Mouse (Mus musculus) inflammation-experienced regulatory T-cells, adult 6 months (primary cell): ENCODE data around the gene Vcp. TPM values are rescaled to one million over a fixed set of nuclear protein-coding genes. Genes with fewer than 3 reads are reported as not detected.
"Not testable (repeated sequence)": the region's sequence is repeated elsewhere in the genome, so short reads cannot be mapped to it uniquely, and the experiment has no call there.

Source experiments
- ATAC-seq: one replicate; pipeline ENCODE4 v1.8.0; 2017
- polyA plus RNA-seq, 3 experiments: library from polyadenylated mRNA; unstranded; fragments of 100-300 nt; shearing (Covaris generic); gene quantifications; one replicate each; pipeline ENCODE4 v1.2.1; 2017

The Vcp gene
- polyA plus RNA-seq, 3 experiments from 2014 or later, result 144 to 162 (median 154) TPM

DNA sequence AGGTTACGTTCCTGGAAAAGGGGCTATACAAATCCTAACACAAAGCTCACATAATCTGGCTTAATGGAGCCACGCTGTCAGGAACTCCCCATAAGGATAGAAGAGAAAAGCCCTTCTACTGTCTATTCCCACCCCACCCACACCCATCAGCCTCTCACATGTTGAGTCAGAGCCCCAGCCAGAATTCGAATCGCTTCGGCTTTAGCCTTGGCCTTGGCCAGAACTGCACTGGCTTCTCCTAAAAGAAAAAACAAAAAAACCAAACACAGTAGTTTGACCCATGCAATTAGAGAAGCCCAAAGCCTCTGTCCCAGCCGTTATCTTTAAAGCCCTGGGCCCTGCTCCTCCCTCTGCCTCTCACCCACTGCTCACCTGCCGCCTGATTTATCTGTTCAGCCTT, 28.8 kb upstream of the Vcp start:
- ATAC-seq, result no peak

DNA sequence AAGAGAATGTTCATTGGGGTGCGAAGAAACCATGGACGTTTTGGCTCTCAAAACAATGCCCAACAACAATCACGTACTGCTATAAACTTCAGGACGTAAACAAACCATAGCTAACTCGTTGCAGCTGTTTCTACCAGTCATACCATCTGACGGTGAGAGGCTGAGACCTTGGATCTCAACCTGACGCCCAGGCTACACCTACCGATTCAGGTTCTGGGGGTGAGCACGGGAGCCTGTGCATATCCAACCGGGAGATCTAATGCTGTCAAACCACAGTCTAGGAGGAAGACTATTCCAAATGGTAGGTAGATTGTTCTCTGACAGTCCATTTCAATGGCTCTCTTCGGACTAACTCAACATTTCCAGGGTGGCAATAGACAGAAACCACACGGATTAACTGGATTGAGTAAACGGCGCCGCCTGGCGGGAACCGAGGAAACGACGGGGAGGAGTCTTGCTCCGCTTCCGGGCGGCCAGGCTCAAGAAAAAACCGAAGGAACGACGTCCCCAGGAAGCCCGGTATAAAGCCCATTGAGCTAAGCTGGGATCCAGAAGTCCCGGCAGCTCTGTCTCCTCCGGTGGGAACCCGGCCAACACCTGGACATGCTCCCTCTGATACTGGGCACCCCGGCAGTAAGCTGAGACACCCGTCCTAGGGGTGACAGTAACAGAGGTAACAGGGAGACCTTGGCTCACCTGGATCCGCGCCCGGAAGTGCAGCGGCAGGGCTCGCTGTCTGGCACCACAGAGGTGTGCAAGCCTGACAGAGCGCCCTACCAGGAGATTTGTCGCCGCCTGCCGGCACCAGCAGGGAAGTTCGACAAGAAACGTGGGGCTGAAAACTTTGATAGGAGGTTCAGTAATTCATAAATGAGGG, 25.0 kb upstream of the Vcp start, which contains the start of gene Pigo:
TSS of gene Pigo (minus strand) at position 736 of the 877 bp plus-strand sequence.
- peak; percentile 93 for ATAC-seq

GRCm38 (mm10) chr4:43024673-43025072, 24.4 kb upstream of the Vcp start:
- ATAC-seq, result no peak

DNA sequence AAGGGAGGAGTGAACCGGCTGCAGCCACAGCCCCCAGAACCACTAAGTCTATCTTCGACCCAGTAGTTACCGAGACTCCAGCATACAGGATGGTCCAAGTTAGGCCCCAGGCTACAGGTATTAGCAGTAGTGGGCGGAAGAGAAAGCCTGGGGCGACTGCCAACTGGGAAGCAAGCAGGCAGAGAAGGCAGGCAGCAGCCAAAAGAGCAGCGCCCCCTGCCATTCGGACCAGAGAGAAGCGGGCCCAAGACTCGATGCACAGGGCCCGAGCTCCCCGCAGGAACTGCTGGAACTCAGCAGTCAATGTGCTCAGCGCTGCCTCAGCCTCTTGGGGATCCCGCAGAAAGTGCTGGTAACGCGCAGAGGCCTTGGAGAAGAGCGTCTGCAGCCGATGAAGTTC, 21.0 kb upstream of the Vcp start:
- no peak for ATAC-seq

DNA sequence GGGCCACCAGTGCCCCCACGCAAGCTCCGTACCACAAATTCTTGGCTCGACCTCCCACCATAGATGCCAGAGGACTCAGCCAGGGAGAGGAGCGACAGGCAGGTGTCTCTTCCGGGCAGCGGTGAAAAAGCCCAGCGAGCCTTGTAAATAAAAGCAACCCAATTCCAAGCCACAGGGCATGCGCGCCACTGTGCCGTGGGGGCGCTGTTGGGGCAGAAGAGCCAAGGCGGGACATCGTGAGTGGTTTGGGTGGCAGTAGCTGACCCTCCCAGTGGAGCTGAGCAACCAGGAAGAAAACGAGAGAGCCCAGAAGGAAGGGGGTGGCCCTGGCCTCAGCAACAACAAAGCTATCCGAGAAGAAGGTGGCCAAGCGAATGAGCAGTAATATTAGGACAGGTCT, 20.6 kb upstream of the Vcp start:
- no peak for ATAC-seq

DNA sequence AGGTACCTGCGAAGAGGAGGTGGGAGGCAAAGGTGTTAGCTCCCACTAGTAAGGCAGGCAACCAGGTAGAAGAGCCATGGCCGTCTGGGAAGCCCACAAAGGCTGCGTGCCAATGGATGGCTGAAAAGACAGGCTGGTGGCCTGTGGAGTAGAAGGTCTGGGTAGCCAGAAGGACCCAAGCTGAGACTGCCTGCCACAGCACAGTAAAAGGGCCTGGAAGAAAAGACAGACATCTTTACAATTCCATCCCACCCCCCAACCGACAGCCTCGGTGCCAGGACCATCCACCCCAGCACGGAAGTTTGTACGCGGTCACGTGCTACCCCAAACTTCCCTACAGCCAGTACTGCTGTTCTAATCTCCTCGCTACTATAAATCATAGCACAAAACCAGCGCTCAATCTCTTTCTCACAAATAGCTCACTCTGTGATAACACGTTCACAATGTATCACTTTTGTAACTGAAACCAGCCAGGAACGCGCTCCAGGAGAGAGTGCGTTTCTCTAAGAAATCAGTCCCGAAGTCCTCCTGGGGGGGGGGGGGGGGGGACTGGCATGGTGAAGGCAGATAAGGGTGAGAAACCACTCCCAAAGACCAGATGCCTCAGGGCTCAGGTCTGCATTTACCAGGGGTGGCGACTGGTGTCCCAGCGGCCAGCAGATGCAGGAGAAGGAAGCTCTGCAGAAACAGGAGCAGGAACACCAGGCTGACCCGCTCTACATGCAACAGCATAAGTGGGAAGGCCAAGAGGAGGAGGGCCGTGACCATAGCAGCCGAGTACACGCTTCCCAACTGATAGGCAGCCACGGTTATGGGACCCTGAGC, 19.5 kb upstream of the Vcp start:
- ATAC-seq, result no peak

- no peak for ATAC-seq
These were observed 18.9 kb upstream of the Vcp start for GRCm38 (mm10) chr4:43019176-43019575.

- no peak for ATAC-seq
These were observed 17.8 kb upstream of the Vcp start for GRCm38 (mm10) chr4:43018156-43018555.

DNA sequence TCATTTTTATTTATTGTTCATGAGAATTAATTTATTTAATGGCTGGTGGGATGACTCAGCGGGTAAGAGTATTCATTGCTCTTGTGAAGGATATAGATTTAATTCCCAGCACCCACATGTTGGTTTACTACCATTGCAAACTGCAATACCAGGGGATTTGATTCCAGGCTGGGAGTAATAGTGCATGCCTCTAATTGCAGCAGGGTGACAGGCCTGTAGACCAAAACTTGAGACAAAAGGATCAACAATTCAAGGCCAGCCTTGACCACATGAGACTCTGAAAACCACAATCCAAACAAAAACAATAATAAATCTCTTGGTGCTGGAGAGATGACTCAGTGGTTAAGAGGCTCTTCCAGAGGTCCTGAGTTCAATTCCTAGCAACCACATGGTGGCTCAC, 11.8 kb upstream of the Vcp start:
- ATAC-seq, result no peak

DNA sequence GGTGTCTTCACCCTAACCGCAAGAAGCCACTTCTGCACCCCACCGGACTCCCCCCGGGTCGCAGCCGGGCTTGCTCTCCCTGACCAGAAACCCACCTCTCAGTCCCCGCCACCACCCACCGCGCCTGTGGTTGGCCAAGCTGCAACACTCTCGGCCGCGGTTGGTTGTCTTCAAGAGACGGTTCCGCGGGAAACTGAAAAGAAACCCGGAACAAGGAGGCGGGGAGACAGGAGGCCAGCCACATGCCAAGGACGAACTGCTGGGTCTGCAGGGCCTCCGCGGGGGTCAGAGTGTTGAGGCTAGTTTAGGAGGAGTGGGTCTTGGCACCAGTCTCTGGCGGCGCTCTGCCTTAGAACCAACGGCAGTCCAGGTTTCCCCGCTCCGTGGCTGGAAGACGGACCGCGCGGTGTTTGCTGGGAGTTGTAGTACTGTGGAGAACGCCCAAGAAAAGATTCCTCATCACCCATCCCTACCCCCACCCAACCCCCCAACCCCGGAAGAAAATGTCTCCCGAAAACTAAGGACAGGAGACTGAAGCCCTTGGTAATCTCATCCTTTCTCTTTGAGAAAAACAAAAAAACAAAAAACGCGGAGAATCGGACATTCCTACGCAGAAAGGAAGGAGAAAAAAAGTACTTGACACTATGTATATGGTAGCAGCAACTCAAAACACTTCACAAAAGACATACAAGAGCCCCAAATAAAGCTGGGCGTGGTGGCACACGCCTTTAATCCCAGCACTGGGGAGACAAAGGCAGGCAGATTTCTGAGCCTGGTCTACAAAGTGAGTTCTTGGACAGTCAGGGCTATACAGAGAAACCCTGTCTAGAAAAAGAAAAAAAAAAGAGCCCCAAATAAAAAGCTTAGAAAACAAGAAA, 10.1 kb upstream of the Vcp start, which contains the start of gene Fancg:
TSS of gene Fancg (minus strand) at position 346 of the 878 bp plus-strand sequence.
- ATAC-seq, result peak; percentile 90

- ATAC-seq, result peak; percentile 66
These were observed 5.5 kb upstream of the Vcp start for GRCm38 (mm10) chr4:43005765-43006164.

DNA sequence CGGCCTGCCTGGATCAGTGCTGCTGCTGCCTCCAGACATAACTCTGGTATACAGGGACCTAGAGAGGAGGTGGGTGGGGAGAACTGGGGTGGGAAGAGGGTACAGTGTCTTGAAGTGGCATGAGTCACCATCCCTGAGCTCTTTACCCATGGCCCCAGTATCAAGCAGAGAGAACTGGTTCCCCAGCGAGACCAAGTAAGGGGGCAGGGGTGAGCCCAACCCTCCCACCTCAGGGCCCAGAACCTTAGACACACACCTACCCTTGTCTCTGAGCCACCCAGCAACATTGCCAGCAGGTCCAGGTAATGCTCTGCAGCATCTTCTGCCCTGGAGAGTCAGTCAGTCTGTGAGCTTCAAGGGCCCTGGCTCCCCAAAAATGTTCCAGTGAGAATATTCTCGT, 4.6 kb upstream of the Vcp start:
- no peak for ATAC-seq

- ATAC-seq, result no peak
These were observed 2.6 kb upstream of the Vcp start for GRCm38 (mm10) chr4:43002756-43003439.

GRCm38 (mm10) chr4:43001272-43001671, 965 bp upstream of the Vcp start:
- ATAC-seq, result no peak

DNA sequence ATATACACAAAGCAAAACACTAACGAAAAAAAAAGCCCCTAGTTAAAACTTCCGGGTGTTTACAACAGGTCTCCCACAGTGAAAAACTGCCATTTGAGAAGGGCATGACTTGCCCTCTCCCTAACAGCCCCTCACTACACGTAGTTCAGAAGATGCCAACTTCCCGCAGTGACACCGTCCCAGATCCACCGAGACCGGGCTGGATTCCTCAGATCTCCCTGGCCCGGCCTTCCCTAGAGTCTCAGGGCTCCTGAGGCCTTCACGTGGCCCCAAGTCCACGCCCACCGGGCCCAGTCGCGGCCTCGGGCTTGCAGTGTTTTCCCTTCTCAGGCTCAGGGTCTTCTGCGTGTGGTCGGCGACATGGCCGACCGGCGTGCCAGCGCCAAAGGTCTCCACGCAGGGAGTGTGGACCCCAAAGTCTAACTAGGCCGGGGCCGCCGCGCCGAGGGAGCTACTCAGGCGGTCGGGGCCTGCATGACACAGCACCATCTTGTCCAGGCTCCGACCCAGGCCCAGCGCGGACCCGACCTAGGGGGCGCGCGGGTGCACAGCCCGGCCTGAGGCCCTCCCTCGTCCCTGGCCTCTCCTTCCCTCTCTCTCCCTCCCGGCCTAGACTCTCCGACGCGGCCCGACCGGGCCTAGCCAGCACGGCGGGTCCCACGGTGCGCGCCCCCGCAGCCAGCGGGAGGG, 711 bp downstream of the Vcp start:
- ATAC-seq, result peak; percentile 8

DNA sequence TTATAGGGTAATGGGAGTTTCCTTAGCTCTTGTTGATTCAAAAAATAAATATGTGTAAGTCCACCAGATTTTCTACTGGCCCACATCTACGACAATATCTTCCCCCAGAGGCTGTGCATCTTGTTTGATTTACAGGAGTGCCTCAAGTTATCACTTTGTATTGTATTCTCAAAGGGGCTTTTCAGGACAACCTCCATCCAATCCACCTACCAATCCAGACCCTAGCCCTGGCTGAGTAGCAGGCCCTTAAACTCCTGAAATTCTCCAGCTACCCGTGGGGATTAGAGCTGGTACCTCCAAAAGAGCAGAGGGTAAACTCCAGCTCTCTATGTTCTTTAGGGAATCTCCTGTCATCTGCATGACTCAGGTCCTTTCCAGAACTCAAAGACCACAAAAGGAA, 2.3 kb downstream of the Vcp start:
- no peak for ATAC-seq

GRCm38 (mm10) chr4:42988296-42988695, 12.0 kb downstream of the Vcp start:
- no peak for ATAC-seq

DNA sequence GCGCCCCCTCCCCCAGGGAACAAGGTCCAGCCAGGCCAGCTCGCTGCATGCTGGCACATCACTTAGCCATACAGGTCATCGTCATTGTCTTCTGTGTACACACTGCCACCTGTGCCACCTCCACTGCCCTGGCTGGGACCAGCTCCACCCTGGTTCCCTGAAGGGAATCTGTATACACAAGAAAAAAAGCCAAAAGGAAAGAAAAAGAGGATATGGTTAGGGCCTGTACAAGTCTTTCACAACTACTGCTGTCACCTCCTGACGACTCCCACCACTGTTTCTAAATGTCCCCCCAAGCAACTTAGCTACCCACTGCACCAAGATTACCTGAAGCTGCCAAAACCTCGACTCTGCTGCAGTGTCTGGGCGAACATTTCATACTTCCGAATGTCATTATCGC, 19.8 kb downstream of the Vcp start:
- not testable (repeated sequence) for ATAC-seq

- ATAC-seq, result no peak
These were observed 22.2 kb downstream of the Vcp start for GRCm38 (mm10) chr4:42978062-42978461.

DNA sequence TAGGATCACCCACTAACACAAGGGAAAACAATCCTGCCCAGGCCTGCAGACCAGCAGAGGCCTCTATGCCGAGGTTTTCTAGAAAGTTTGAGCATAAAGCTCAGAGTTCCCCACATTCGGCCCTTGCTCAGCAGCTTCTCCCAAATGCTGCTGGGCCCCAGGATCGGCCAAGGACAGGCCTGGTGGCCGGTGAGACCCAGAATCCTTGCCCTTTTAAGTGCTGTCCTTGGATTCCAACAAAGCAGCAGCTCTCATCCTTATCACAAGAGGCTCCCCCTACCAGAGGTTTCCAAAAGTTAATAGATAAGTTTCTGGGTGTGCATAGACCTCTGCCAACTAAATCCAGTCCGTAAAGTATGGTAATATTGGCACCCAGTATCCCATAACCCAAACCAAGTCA, 26.4 kb downstream of the Vcp start:
- ATAC-seq, result no peak

- no peak for ATAC-seq
These were observed 27.4 kb downstream of the Vcp start for GRCm38 (mm10) chr4:42972952-42973351.
